Mouse (Mus musculus): ENCODE data around the gene Gng12. TPM values are rescaled to one million over a fixed set of nuclear protein-coding genes. Genes with fewer than 3 reads are reported as not detected.
A peak's percentile ranks its signal among the peaks of the same experiment; 100 is the strongest.
"Not testable (repeated sequence)": the region's sequence is repeated elsewhere in the genome, so short reads cannot be mapped to it uniquely, and the experiment has no call there.

Gene Gng12
- polyA plus RNA-seq (2012): 0.04 and 0.36 TPM in 2 replicates

DNA sequence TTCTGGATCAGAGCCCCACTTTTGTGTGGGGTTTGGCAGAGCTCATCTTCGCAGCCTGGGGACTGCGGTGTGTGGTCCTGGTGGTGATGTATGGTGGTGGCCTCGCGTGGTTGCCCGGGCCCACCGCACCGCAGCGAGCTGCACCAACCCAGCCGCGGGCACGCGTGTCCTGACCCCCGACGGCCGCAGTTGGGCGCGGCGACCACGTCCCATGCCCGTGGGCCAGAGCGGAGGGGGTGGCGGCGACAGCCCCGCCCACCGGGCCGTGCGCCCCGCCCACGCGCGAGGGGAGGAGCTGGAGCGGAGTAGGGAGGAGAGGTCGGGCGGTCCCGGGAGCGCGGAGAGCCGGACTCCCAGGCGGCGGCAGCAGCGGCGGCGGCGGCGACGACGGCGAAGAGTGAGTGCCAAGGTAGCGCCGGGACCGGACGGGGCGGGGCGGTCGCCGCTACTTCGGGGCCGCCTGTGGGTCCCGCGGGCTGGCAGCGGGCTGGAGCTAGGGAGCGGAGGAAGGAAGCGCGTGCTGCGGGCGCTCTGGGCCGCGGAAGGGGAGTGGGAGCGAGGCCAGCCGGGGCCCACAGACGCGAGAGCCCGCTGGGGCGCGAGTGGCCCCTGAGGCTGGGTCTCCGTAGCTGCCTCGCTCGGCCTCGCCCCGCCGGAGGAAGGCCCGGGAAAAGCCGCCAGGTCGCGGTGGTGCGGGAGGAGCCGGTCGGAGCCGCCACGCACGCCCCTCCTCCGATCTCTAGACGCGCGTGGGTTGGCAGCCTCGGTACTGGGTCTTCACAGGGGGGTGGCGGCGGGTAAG, at the start of gene Gng12:
Gene Gng12 (plus strand): TSS at position 279 of the 802 bp plus-strand sequence.
- no peak for TF ChIP-seq GATA1 (IDR thresholded peaks at IDR 0.05; ENCODE audit: low read length)
- no peak for TF ChIP-seq TAL1 (IDR thresholded peaks at IDR 0.05; ENCODE audit: low read length)
- H3K9me3 ChIP-seq (ENCODE audit: control insufficient read depth, low read length): no peaks in the 10 kb centered on the region
- H3K4me3 ChIP-seq (replicated peaks): peak within 1 kb of the TSS; percentile 65
- H3K27me3 ChIP-seq (ENCODE audit: control insufficient read depth): peaks cover 33% of the 10 kb centered on the region
- H3K4me1 ChIP-seq (ENCODE audit: control insufficient read depth): peaks cover 17% of the 10 kb centered on the region
- H3K36me3 ChIP-seq (ENCODE audit: control insufficient read depth): no peaks in the 10 kb centered on the region

DNA sequence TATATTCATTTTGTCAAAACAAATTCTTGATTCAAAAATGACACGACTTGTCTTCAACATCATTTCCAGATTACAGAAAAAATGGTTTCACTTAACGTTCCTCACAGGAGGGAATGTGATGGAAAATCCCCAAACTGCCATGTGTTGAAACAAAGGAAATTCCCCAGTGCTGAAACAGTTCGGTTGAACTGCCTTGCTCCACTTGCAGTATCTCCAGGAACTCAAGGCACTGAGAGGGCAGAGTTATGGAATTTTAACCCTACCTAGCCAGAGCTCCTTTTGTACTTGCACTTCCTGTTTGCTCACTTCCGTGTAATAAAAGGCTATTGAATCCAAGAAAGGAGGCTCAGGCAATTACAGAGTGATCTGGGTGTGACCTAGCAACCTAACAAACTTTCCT, 47.3 kb upstream of the Gng12 start:
- Histone ChIP-seq H3K4me1 (ENCODE audit: control insufficient read depth) (no peaks in the 10 kb centered on the region), H3K4me3 (replicated peaks) (no peak overlapping the region), H3K27me3 (ENCODE audit: control insufficient read depth) (no peaks in the 10 kb centered on the region), H3K36me3 (ENCODE audit: control insufficient read depth) (no peaks in the 10 kb centered on the region), H3K9me3 (ENCODE audit: control insufficient read depth, low read length) (no peaks in the 10 kb centered on the region)
- TF ChIP-seq GATA1 (IDR thresholded peaks at IDR 0.05; ENCODE audit: low read length) (no peak), TAL1 (IDR thresholded peaks at IDR 0.05; ENCODE audit: low read length) (no peak)

DNA sequence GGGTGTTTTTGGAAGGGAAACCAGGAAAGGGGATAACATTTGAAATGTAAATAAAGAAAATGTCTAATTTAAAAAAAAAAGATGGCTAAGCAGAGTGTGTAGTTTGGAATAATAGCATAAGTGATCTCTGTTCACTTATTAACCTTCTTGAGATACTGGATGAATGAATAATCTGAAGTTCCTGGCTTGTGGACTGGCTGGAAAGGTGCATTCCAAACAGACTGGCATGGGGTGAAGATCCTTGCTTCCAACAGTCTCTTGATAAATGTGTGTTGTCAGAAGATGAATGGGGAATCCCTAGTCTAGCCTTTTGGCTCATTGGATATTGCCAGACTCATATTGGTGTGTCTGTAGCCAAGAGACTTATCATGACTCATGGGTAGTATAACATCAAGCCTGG, 40.0 kb upstream of the Gng12 start:
- Histone ChIP-seq H3K9me3 (ENCODE audit: control insufficient read depth, low read length) (no peaks in the 10 kb centered on the region), H3K27me3 (ENCODE audit: control insufficient read depth) (no peaks in the 10 kb centered on the region), H3K36me3 (ENCODE audit: control insufficient read depth) (no peaks in the 10 kb centered on the region), H3K4me3 (replicated peaks) (no peak overlapping the region), H3K4me1 (ENCODE audit: control insufficient read depth) (no peaks in the 10 kb centered on the region)
- no peak for TF ChIP-seq GATA1 (IDR thresholded peaks at IDR 0.05; ENCODE audit: low read length)
- TF ChIP-seq TAL1 (IDR thresholded peaks at IDR 0.05; ENCODE audit: low read length): no peak

DNA sequence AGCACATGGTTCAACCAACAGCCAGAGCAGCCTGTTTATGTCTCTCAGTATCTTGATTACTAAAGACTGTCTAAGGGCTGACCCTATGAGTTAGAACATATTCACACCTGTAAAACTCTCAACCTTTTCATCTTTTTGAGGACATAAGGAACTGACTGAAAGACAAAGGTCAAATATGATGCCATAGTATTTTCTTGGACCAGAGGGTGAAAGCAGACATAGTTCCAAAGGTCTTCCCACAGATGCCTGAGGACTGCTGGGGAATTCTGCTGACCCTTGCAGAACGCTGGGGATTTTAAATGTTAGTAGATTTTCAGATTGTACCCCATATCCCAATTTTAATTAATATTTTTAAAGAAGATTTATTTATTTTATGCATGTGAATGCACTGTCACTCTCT, 37.8 kb upstream of the Gng12 start:
- H3K4me3 ChIP-seq (replicated peaks): no peak overlapping the region
- no peaks in the 10 kb centered on the region for H3K36me3 ChIP-seq (ENCODE audit: control insufficient read depth)
- H3K9me3 ChIP-seq (ENCODE audit: control insufficient read depth, low read length): no peaks in the 10 kb centered on the region
- no peak for TF ChIP-seq GATA1 (IDR thresholded peaks at IDR 0.05; ENCODE audit: low read length)
- no peak for TF ChIP-seq TAL1 (IDR thresholded peaks at IDR 0.05; ENCODE audit: low read length)
- no peaks in the 10 kb centered on the region for H3K27me3 ChIP-seq (ENCODE audit: control insufficient read depth)
- no peaks in the 10 kb centered on the region for H3K4me1 ChIP-seq (ENCODE audit: control insufficient read depth)

DNA sequence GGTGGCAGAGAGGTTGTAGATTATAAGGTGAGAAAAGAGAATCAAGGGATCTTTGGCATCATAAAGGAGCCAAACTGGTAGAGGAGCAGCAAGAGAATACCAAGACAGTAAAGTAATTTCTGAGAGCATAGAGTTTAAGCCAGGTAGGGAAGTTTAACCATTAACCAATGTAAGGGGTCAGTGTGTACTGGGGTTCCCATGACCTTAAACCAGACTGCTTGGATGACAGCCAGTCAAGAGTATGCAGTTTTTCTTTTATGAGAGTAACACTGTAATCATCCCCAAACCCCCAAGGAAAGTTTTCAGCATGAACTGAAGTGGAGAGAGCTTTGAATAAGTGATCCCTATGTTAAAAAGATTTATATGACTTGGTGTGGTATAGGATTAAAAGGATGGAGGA, 36.8 kb upstream of the Gng12 start:
- Histone ChIP-seq H3K4me3 (replicated peaks) (no peak overlapping the region), H3K36me3 (ENCODE audit: control insufficient read depth) (no peaks in the 10 kb centered on the region), H3K4me1 (ENCODE audit: control insufficient read depth) (no peaks in the 10 kb centered on the region), H3K27me3 (ENCODE audit: control insufficient read depth) (no peaks in the 10 kb centered on the region), H3K9me3 (ENCODE audit: control insufficient read depth, low read length) (no peaks in the 10 kb centered on the region)
- TF ChIP-seq GATA1 (IDR thresholded peaks at IDR 0.05; ENCODE audit: low read length) (no peak), TAL1 (IDR thresholded peaks at IDR 0.05; ENCODE audit: low read length) (no peak)

DNA sequence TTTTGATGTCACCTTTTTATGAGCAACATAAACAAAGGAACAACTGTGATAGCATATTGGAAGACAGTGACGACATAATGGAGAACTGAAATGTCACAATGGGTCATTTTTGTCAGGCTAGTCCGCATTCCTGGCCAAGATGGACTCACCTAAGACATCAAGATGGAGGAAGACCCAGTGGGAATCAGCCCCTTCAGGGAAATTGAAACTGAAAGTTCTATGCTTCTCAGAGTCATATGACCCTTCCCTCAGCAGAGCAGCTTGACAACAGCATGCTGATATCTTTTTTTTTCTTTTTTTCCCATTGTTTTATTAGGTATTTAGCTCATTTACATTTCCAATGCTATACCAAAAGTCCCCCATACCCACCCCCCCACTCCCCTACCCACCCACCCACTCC, 31.7 kb upstream of the Gng12 start:
- Histone ChIP-seq H3K4me1 (ENCODE audit: control insufficient read depth) (no peaks in the 10 kb centered on the region), H3K9me3 (ENCODE audit: control insufficient read depth, low read length) (no peaks in the 10 kb centered on the region), H3K27me3 (ENCODE audit: control insufficient read depth) (no peaks in the 10 kb centered on the region), H3K36me3 (ENCODE audit: control insufficient read depth) (no peaks in the 10 kb centered on the region), H3K4me3 (replicated peaks) (no peak overlapping the region)
- TF ChIP-seq GATA1 (IDR thresholded peaks at IDR 0.05; ENCODE audit: low read length): no peak
- no peak for TF ChIP-seq TAL1 (IDR thresholded peaks at IDR 0.05; ENCODE audit: low read length)

DNA sequence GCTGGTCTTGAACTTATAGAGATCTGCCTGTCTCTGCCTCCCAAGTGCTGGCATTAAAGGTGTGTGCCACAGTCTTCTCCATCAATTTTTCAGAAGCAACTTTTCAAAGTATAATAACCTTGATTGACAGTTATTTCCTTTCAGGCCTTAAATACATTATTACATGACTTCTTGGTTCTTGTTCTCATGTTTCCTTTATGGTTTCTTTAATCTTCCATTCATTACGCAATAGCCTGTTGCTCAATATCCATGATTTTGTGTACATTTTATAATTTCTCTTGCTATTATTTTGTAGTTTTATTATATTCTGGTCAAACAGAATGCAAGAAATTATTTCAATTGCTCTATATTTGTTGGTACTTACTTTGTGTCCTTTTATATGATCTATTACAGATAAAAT, 29.9 kb upstream of the Gng12 start:
- TF ChIP-seq TAL1 (IDR thresholded peaks at IDR 0.05; ENCODE audit: low read length) (no peak), GATA1 (IDR thresholded peaks at IDR 0.05; ENCODE audit: low read length) (no peak)
- Histone ChIP-seq H3K4me3 (replicated peaks) (no peak overlapping the region), H3K27me3 (ENCODE audit: control insufficient read depth) (no peaks in the 10 kb centered on the region), H3K9me3 (ENCODE audit: control insufficient read depth, low read length) (no peaks in the 10 kb centered on the region), H3K4me1 (ENCODE audit: control insufficient read depth) (no peaks in the 10 kb centered on the region), H3K36me3 (ENCODE audit: control insufficient read depth) (no peaks in the 10 kb centered on the region)

DNA sequence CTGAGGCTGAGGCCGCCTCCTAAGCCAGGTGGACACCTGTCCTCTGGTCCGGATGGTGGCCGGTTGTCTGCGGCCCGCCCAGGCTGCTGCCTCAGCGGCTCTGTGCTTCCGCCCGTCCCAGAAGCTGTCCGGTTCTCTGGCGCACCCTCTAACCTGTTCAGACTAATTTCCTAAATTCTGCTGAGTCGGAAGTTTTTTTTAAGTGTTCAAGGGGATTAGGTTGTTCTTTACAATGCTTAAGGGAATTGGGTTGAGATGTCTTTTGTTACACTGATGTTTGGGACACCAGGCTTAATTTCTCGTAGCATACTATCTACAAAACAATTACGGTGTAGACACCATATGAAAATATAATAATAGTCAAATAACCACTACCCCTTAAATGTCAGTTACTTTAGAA, 19.1 kb upstream of the Gng12 start:
- not testable (repeated sequence) for H3K36me3 ChIP-seq (ENCODE audit: control insufficient read depth); H3K4me3 ChIP-seq (replicated peaks); H3K9me3 ChIP-seq (ENCODE audit: control insufficient read depth, low read length); H3K4me1 ChIP-seq (ENCODE audit: control insufficient read depth); H3K27me3 ChIP-seq (ENCODE audit: control insufficient read depth)

DNA sequence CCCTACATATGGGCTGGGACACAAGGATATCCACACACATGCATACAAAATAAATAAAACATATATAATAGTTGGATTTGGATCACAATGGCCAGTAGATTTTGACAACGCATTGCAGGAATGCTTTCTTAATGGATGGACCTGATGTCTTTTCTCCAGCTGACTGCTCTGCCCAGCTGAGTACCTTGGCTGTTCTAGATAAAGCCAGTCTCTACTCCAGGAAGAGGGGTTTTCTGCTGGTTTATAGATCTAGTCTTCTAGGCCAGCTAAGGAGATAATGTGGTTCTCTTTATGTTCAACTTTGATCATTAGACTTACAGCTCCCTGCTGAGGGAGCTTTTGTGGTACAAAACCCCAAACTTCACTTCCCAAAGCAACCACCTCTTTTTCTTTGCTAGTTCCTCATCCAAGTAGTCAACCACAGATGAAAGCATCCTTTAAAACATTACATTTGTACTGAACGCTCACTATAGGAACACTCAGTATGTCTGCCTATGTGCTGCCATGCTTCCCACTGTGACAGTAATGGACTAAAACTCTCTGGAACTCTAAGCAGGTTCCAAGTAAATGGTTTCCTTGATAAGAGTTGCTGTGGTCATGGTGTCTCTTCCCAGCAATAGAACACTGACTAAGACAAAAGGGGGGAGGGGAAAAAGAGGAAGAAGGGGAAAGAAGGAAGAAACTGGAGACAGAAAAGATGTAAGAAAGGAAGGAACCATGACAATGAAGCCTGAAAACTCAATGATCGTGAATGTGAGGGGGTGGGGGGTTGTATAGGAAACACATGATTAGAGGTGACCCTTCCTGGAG, 5.6 kb upstream of the Gng12 start:
- no peak overlapping the region for H3K4me3 ChIP-seq (replicated peaks)
- no peaks in the 10 kb centered on the region for H3K36me3 ChIP-seq (ENCODE audit: control insufficient read depth)
- H3K4me1 ChIP-seq (ENCODE audit: control insufficient read depth): no peaks in the 10 kb centered on the region
- TF ChIP-seq GATA1 (IDR thresholded peaks at IDR 0.05; ENCODE audit: low read length) (no peak), TAL1 (IDR thresholded peaks at IDR 0.05; ENCODE audit: low read length) (no peak)
- H3K9me3 ChIP-seq (ENCODE audit: control insufficient read depth, low read length): no peaks in the 10 kb centered on the region
- H3K27me3 ChIP-seq (ENCODE audit: control insufficient read depth): peaks cover 10% of the 10 kb centered on the region

All from erythroblast, embryonic 14.5 days (primary cell).